Mouse (Mus musculus) forebrain, embryonic 11.5 days (tissue): Measurements from ENCODE around the gene Scube1. TPM values are rescaled to one million over a fixed set of nuclear protein-coding genes. Genes with fewer than 3 reads are reported as not detected.
A peak's percentile ranks its signal among the peaks of the same experiment; 100 is the strongest.

Experiments used
- ATAC-seq: fragments of 200-750 bp; cut with Nextera tagmentation; replicated peaks from 2 replicates; pipeline ENCODE4 v1.8.0; 2017; ENCODE audit warnings: moderate TSS enrichment; ENCODE audit not compliant: low FRiP score
- DNase-seq: peaks from one replicate; pipeline ENCODE4 v3.0.0-alpha.2; 2017; ENCODE audit warnings: low spot score
- H3K27ac ChIP-seq: fragments of 300-500 bp; sonication (generic); 2 replicates; pipeline ENCODE4 v1.5.1; 2014; ENCODE audit warnings: low read depth, low read length
- H3K27me3 ChIP-seq: fragments of 300-500 bp; sonication (generic); 2 replicates; pipeline ENCODE4 v1.6.1; 2014; ENCODE audit warnings: mild to moderate bottlenecking, low read length, mixed read lengths; ENCODE audit not compliant: control insufficient read depth, insufficient read depth
- H3K36me3 ChIP-seq: fragments of 300-500 bp; sonication (generic); 2 replicates; pipeline ENCODE4 v1.6.1; 2014; ENCODE audit warnings: mild to moderate bottlenecking, low read length, moderate library complexity, mixed read lengths; ENCODE audit not compliant: control insufficient read depth, insufficient read depth
- H3K4me1 ChIP-seq: fragments of 300-500 bp; sonication (generic); replicated peaks from 2 replicates; pipeline ENCODE4 v1.6.1; 2014; ENCODE audit warnings: low read length, mixed read lengths; ENCODE audit not compliant: control insufficient read depth, insufficient read depth
- H3K4me2 ChIP-seq: fragments of 300-500 bp; sonication (generic); 2 replicates; pipeline ENCODE4 v1.6.1; 2014; ENCODE audit warnings: low read depth, mild to moderate bottlenecking, low read length, moderate library complexity, mixed read lengths; ENCODE audit not compliant: severe bottlenecking
- H3K4me3 ChIP-seq: fragments of 300-500 bp; sonication (generic); 2 replicates; pipeline ENCODE4 v1.5.1; 2014; ENCODE audit warnings: low read depth, low read length
- H3K9ac ChIP-seq: fragments of 300-500 bp; sonication (generic); 2 replicates; pipeline ENCODE4 v1.6.1; 2014; ENCODE audit warnings: low read length
- H3K9me3 ChIP-seq: fragments of 300-500 bp; sonication (generic); 2 replicates; pipeline ENCODE4 v1.6.1; 2016; ENCODE audit warnings: low read length, mixed read lengths; ENCODE audit not compliant: control insufficient read depth
- WGBS: fragments of 180-500 bp; shearing (Covaris S2); extraction: QIAGEN DNeasy Blood & Tissue Kit; methylation state at CpG from one replicate; pipeline ENCODE4 v1.1.7; 2014; 5-methylcytosine and 5-hydroxymethylcytosine counted together
- polyA plus RNA-seq: library from polyadenylated mRNA; unstranded; fragments of >200 nt; fragmentation: Nextera tagmentation; extraction: Ambion mirVana; gene quantifications from 2 replicates; pipeline ENCODE4 v1.2.1, GENCODE M21; 2014

The Scube1 gene
- polyA plus RNA-seq, 1 experiment from 2014 or later = 38.0 TPM

GRCm38 (mm10) chr15:83570641-83571040 is 154.2 kb downstream of the Scube1 start:
- WGBS = 70% methylated on average over 2 of the region's 2 CpGs
- DNase-seq (no peak), ATAC-seq (no peak)
- Histone ChIP-seq H3K9me3 (no peaks in the 10 kb centered on the region), H3K36me3 (peaks cover 3% of the 10 kb centered on the region; the same call in 1 of the 2 replicates), H3K4me3 (no peak overlapping the region), H3K4me1 (no peaks in the 10 kb centered on the region), H3K27me3 (no peaks in the 10 kb centered on the region), H3K9ac (no peak overlapping the region), H3K4me2 (no peak overlapping the region), H3K27ac (no peak overlapping the region)

GRCm38 (mm10) chr15:83569682-83570081 is 155.1 kb downstream of the Scube1 start:
- WGBS = 60% methylated on average over 11 of the region's 11 CpGs
- Histone ChIP-seq H3K9me3 (no peaks in the 10 kb centered on the region), H3K9ac (no peak overlapping the region), H3K4me1 (no peaks in the 10 kb centered on the region), H3K27me3 (no peaks in the 10 kb centered on the region), H3K4me3 (no peak overlapping the region), H3K27ac (no peak overlapping the region), H3K4me2 (no peak overlapping the region), H3K36me3 (peaks cover under 1% of the 10 kb centered on the region; the same call in 1 of the 2 replicates)
- ATAC-seq (no peak), DNase-seq (no peak)

- no peaks in the 10 kb centered on the region for H3K9me3 ChIP-seq
- H3K4me1 ChIP-seq = peaks cover 4% of the 10 kb centered on the region; the same call in 1 of the 2 replicates
- H3K36me3 ChIP-seq = no peaks in the 10 kb centered on the region
- H3K27me3 ChIP-seq = no peaks in the 10 kb centered on the region
- no peak overlapping the region for H3K4me3 ChIP-seq
- H3K4me2 ChIP-seq = no peak overlapping the region
- ATAC-seq (no peak), DNase-seq (no peak)
- WGBS = 95% methylated on average over 5 of the region's 5 CpGs
- no peak overlapping the region for H3K27ac ChIP-seq
- no peak overlapping the region for H3K9ac ChIP-seq
These were observed 156.3 kb downstream of the Scube1 start for GRCm38 (mm10) chr15:83568544-83568943.

- peaks cover 4% of the 10 kb centered on the region; the same call in 1 of the 2 replicates for H3K4me1 ChIP-seq
- no peak overlapping the region for H3K4me3 ChIP-seq
- no peak overlapping the region for H3K9ac ChIP-seq
- H3K4me2 ChIP-seq = no peak overlapping the region
- no peaks in the 10 kb centered on the region for H3K9me3 ChIP-seq
- DNase-seq (no peak), ATAC-seq (no peak)
- no peaks in the 10 kb centered on the region for H3K36me3 ChIP-seq
- 91% methylated on average over 3 of the region's 3 CpGs for WGBS
- H3K27me3 ChIP-seq = no peaks in the 10 kb centered on the region
- no peak overlapping the region for H3K27ac ChIP-seq
These were observed 157.1 kb downstream of the Scube1 start for GRCm38 (mm10) chr15:83567728-83568127.

GRCm38 (mm10) chr15:83566006-83566405 is 158.8 kb downstream of the Scube1 start:
- DNase-seq = no peak
- WGBS = 81% methylated on average over 5 of the region's 5 CpGs

GRCm38 (mm10) chr15:83565434-83565833 is 159.4 kb downstream of the Scube1 start:
- no peak overlapping the region for H3K4me2 ChIP-seq
- H3K4me1 ChIP-seq = peaks cover 4% of the 10 kb centered on the region; the same call in 1 of the 2 replicates
- DNase-seq (no peak), ATAC-seq (no peak)
- no peak overlapping the region for H3K4me3 ChIP-seq
- no peaks in the 10 kb centered on the region for H3K9me3 ChIP-seq
- H3K36me3 ChIP-seq = no peaks in the 10 kb centered on the region
- no peak overlapping the region for H3K27ac ChIP-seq
- H3K9ac ChIP-seq = no peak overlapping the region
- H3K27me3 ChIP-seq = no peaks in the 10 kb centered on the region
- WGBS = 87% methylated on average over 3 of the region's 3 CpGs

More at GRCm38 (mm10) chr15:83566006-83566405, 158.8 kb downstream of the Scube1 start:
- no peaks in the 10 kb centered on the region for H3K36me3 ChIP-seq
- H3K9me3 ChIP-seq = no peaks in the 10 kb centered on the region
- H3K4me3 ChIP-seq = no peak overlapping the region
- ATAC-seq = no peak
- no peaks in the 10 kb centered on the region for H3K27me3 ChIP-seq
- H3K9ac ChIP-seq = no peak overlapping the region
- H3K4me1 ChIP-seq = peaks cover 4% of the 10 kb centered on the region; the same call in 1 of the 2 replicates
- H3K27ac ChIP-seq = no peak overlapping the region
- no peak overlapping the region for H3K4me2 ChIP-seq

- Histone ChIP-seq H3K4me1 (peaks cover 4% of the 10 kb centered on the region; the same call in 1 of the 2 replicates), H3K4me3 (peak overlapping the region; percentile 40), H3K27ac (no peak overlapping the region), H3K9me3 (no peaks in the 10 kb centered on the region), H3K4me2 (peak overlapping the region; percentile 87), H3K36me3 (no peaks in the 10 kb centered on the region), H3K27me3 (no peaks in the 10 kb centered on the region), H3K9ac (peak overlapping the region; percentile 63)
- WGBS = 3% methylated on average over 27 of the region's 27 CpGs
- ATAC-seq (peak; percentile 58; the same call in 1 of the 2 replicates), DNase-seq (peak; percentile 64)
These were observed 160.8 kb downstream of the Scube1 start for GRCm38 (mm10) chr15:83563857-83564651.

- DNase-seq (peak; percentile 72), ATAC-seq (peak; percentile 53)
- H3K4me3 ChIP-seq = peak within 1 kb of the TSS; percentile 40
- H3K27me3 ChIP-seq = no peaks in the 10 kb centered on the region
- peaks cover 4% of the 10 kb centered on the region; the same call in 1 of the 2 replicates for H3K4me1 ChIP-seq
- no peak within 1 kb of the TSS for H3K27ac ChIP-seq
- no peaks in the 10 kb centered on the region for H3K9me3 ChIP-seq
- H3K36me3 ChIP-seq = no peaks in the 10 kb centered on the region
- under 1% methylated on average over 28 of the region's 28 CpGs for WGBS
- H3K9ac ChIP-seq = peak within 1 kb of the TSS; percentile 63
- peak within 1 kb of the TSS; percentile 87 for H3K4me2 ChIP-seq
These were observed 161.4 kb downstream of the Scube1 start, which contains the start of the genes Tspo and Mcat for GRCm38 (mm10) chr15:83563327-83563856. TSS of gene Tspo (plus strand) at chr15:83563592. TSS of gene Mcat (minus strand) at chr15:83563787.
